Mouse (Mus musculus): Measurements from ENCODE around the gene Gabra5.

DNA sequence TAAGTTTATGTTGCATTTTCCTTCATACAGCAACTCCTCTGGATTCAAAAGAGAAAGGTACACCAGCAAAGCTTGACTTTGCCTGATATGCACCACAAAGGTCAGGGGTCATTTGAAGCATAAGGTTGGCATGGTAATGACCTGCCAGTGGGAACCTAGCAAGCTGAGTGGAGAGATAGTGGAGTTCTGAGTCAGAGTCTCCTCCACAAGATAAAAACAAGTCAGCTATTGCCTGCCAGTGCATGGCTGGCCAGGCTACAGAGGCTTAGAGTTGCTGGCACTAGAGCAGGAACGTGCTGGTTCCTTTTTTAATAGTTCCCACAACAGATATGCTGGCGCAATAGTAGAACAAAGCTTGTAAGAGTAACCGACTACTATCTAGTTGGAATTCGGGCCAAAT, 116.3 kb downstream of the Gabra5 start:
- TF ChIP-seq CTCF (IDR thresholded peaks at IDR 0.05; ENCODE audit: extremely low read depth, insufficient read depth, insufficient read length, insufficient replicate concordance) (no peak), POLR2A (IDR thresholded peaks at IDR 0.05; ENCODE audit: low read depth, low read length) (no peak)
